Mouse (Mus musculus): ENCODE measurements around the gene Psmc2. TPM values are rescaled to one million over a fixed set of nuclear protein-coding genes. Genes with fewer than 3 reads are reported as not detected.

Gene Psmc2
- polyA plus RNA-seq, 1 experiment from 2014 or later, result 173 TPM

DNA sequence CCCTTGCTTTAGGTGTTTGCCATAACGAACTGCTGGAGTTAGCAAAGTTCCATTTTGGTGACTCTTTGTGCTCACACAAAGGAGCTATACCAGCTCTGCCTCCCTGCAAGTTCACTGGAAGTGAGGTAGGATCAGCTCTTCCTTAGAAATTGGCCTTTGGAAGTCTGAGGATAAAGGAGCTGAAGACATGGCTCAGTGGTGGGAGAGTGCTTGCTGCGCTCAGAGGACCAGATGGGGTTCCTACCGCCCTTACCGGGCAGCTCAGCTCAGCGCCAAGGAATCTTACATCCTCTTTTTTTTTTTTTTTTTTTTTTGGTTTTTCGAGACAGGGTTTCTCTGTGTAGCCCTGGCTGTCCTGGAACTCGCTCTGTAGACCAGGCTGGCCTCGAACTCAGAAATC, 39.1 kb upstream of the Psmc2 start:
- peaks cover 75% of the 10 kb centered on the region for H3K36me3 ChIP-seq (ENCODE audit: control insufficient read depth, insufficient read depth, low read length)
- no peaks in the 10 kb centered on the region for H3K4me1 ChIP-seq (ENCODE audit: control insufficient read depth, insufficient read depth, low read length)
- WGBS, result 94% methylated on average over 6 of the region's 8 CpGs
- no peaks in the 10 kb centered on the region for H3K9me3 ChIP-seq (ENCODE audit: control insufficient read depth, low read length)
- no peak overlapping the region for H3K27ac ChIP-seq (ENCODE audit: low read depth, low read length)
- no peaks in the 10 kb centered on the region for H3K27me3 ChIP-seq (ENCODE audit: control insufficient read depth, insufficient read depth, low read length)
- no peak overlapping the region for H3K9ac ChIP-seq (replicated peaks; ENCODE audit: low read depth, low read length)
- ATAC-seq (ENCODE audit: low read depth), result no peak
- no peak overlapping the region for H3K4me2 ChIP-seq (ENCODE audit: low read depth, low read length)
- no peak overlapping the region for H3K4me3 ChIP-seq (ENCODE audit: low read depth, low read length)

DNA sequence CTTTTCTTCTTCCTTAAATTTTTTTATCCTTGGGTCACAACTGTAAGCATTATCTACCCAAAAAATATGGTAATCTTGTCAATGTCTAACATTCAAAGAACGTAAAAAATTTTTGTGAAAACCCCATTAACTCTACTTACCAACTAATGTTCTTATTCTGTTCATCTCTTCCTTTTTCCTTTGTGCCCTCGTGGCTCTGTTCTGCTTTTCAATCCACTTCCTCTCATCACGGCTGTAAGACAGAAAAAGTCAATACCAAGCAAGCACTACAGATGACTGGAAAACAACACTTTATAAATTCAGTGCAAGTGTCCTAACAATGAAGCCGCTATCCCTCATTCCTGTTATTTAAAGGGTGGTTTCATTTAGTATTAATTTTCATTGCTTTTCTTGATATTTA, 16.6 kb upstream of the Psmc2 start:
- Histone ChIP-seq H3K36me3 (ENCODE audit: control insufficient read depth, insufficient read depth, low read length) (peaks cover 51% of the 10 kb centered on the region), H3K27me3 (ENCODE audit: control insufficient read depth, insufficient read depth, low read length) (no peaks in the 10 kb centered on the region), H3K9ac (replicated peaks; ENCODE audit: low read depth, low read length) (no peak overlapping the region), H3K9me3 (ENCODE audit: control insufficient read depth, low read length) (no peaks in the 10 kb centered on the region), H3K4me1 (ENCODE audit: control insufficient read depth, insufficient read depth, low read length) (no peaks in the 10 kb centered on the region), H3K4me2 (ENCODE audit: low read depth, low read length) (no peak overlapping the region), H3K27ac (ENCODE audit: low read depth, low read length) (no peak overlapping the region), H3K4me3 (ENCODE audit: low read depth, low read length) (no peak overlapping the region)
- 93% methylated on average over 4 of the region's 4 CpGs for WGBS
- no peak for ATAC-seq (ENCODE audit: low read depth)

DNA sequence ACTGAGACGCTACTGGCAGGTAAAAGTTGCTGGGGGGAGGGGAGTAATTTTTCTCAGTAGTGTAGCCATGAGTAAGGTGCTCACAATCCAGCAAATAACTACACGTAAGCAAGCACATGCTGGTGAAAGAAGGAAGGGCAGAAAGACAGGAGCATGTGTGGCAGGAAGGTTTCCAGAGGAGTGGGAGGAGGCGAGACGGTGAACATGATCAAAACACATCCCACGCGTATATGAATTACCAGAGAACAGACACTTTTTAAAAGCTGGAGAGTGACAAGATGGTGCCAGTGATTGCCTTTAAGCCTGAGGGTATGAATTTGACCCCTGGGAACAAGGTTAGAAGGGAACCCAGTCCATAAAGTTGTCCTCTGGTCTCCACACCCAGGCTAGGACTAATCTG, 15.2 kb upstream of the Psmc2 start:
- no peak for ATAC-seq (ENCODE audit: low read depth)
- H3K9me3 ChIP-seq (ENCODE audit: control insufficient read depth, low read length), result no peaks in the 10 kb centered on the region
- no peak overlapping the region for H3K9ac ChIP-seq (replicated peaks; ENCODE audit: low read depth, low read length)
- H3K27ac ChIP-seq (ENCODE audit: low read depth, low read length), result no peak overlapping the region
- peaks cover 53% of the 10 kb centered on the region for H3K36me3 ChIP-seq (ENCODE audit: control insufficient read depth, insufficient read depth, low read length)
- no peak overlapping the region for H3K4me2 ChIP-seq (ENCODE audit: low read depth, low read length)
- no peak overlapping the region for H3K4me3 ChIP-seq (ENCODE audit: low read depth, low read length)
- WGBS, result 94% methylated on average over 6 of the region's 6 CpGs
- H3K27me3 ChIP-seq (ENCODE audit: control insufficient read depth, insufficient read depth, low read length), result no peaks in the 10 kb centered on the region
- no peaks in the 10 kb centered on the region for H3K4me1 ChIP-seq (ENCODE audit: control insufficient read depth, insufficient read depth, low read length)

DNA sequence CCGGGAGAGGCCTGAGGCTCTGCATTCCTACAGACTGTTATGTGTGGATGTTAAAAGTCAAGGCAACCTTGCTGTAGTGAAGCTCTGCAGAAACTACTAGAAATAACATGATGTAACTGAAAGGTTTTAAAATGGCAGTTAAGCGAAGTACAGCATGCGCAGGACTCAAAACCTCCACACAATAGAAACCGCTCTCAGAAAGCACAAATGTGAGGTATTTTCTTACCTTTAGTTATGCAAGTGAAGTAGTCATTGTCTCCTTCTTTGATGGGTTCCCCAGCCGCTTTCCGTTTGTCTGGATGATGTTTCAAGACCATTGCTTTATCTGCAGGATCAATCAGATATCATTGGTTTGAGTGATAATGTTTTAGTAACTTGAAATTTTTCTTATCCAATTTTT, 8.6 kb upstream of the Psmc2 start:
- H3K4me1 ChIP-seq (ENCODE audit: control insufficient read depth, insufficient read depth, low read length), result no peaks in the 10 kb centered on the region
- no peaks in the 10 kb centered on the region for H3K27me3 ChIP-seq (ENCODE audit: control insufficient read depth, insufficient read depth, low read length)
- no peak overlapping the region for H3K9ac ChIP-seq (replicated peaks; ENCODE audit: low read depth, low read length)
- ATAC-seq (ENCODE audit: low read depth), result no peak
- H3K4me3 ChIP-seq (ENCODE audit: low read depth, low read length), result no peak overlapping the region
- no peak overlapping the region for H3K27ac ChIP-seq (ENCODE audit: low read depth, low read length)
- no peaks in the 10 kb centered on the region for H3K9me3 ChIP-seq (ENCODE audit: control insufficient read depth, low read length)
- H3K36me3 ChIP-seq (ENCODE audit: control insufficient read depth, insufficient read depth, low read length), result peaks cover 45% of the 10 kb centered on the region
- H3K4me2 ChIP-seq (ENCODE audit: low read depth, low read length), result no peak overlapping the region
- 96% methylated on average over 6 of the region's 6 CpGs for WGBS

DNA sequence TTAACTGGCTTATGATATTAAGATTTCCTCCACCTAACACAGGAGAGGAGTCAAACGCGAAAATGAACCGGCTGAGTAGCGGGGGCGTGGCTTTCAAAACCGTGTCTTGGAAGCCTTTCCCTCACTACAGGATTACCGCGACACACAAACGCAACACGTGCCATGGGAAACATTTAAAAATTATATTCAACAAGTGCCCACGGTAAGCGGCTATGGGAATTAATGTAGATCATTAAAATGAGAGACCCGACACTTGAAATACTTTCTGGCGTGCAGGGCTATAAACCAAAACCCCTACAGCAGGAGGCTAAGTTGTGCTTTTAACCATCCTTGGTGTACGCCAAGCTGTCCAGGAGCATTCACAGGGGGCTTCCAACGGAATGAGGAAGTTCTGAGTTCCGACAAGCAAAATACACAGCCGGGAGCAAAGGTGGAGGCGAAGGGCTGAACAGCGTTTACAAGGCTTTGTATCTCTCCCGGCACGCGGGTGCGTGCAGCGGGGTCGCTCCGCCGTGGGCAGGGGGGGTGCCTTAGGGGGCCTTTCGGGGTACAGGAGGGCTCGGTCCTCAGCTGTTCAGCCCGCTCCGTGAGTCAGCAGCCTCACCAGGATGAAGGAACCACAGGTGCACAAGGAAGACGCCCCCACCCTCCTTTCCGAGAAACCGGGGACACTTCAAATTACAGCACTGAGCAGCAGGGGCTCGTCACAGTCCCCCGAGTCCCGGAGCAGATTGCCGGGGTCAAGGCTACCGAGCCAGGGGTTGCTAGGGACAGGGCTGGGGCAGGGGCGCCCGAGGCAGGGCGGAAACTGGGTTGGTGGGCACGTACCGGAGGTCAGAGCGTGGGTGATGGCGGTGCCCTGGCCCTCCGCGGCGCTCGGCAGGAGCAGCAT, 676 bp upstream of the Psmc2 start:
- peak; percentile 84 for ATAC-seq (ENCODE audit: low read depth)
- under 1% methylated on average over 51 of the region's 51 CpGs for WGBS

DNA sequence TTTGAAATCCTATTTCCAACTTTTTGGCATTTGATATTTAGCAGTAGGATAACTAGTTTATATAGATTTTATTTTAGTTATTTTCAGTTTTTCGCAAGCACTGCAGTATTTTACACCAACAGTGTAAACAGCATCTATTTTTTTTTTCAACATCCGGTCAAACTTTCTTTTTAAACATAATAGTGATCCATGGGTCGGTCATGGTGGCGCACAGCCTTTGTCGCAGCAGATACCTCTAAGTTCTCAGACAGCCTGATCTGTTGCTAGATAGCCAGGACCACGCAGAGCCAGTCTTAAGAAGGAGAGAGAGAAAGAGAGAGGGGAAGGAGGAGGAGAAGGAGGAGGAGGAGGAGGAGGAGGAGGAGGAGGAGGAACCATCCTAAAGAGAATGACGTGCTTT, 693 bp downstream of the Psmc2 start:
- WGBS, result 81% methylated on average over 7 of the region's 7 CpGs
- H3K4me1 ChIP-seq (ENCODE audit: control insufficient read depth, insufficient read depth, low read length), result peaks cover 18% of the 10 kb centered on the region
- no peak overlapping the region for H3K4me3 ChIP-seq (ENCODE audit: low read depth, low read length)
- no peak overlapping the region for H3K9ac ChIP-seq (replicated peaks; ENCODE audit: low read depth, low read length)
- no peaks in the 10 kb centered on the region for H3K9me3 ChIP-seq (ENCODE audit: control insufficient read depth, low read length)
- no peak for ATAC-seq (ENCODE audit: low read depth)
- H3K36me3 ChIP-seq (ENCODE audit: control insufficient read depth, insufficient read depth, low read length), result peaks cover 14% of the 10 kb centered on the region; the same call in 1 of the 2 replicates
- no peaks in the 10 kb centered on the region for H3K27me3 ChIP-seq (ENCODE audit: control insufficient read depth, insufficient read depth, low read length)
- peak overlapping the region; percentile 84; the same call in 1 of the 2 replicates for H3K4me2 ChIP-seq (ENCODE audit: low read depth, low read length)
- H3K27ac ChIP-seq (ENCODE audit: low read depth, low read length), result peak overlapping the region; percentile 60; the same call in 1 of the 2 replicates

More for the DNA sequence above, 676 bp upstream of the Psmc2 start:
- peak overlapping the region; percentile 72 for H3K9ac ChIP-seq (replicated peaks; ENCODE audit: low read depth, low read length)
- H3K4me3 ChIP-seq (ENCODE audit: low read depth, low read length), result peak overlapping the region; percentile 96
- no peaks in the 10 kb centered on the region for H3K9me3 ChIP-seq (ENCODE audit: control insufficient read depth, low read length)
- H3K4me1 ChIP-seq (ENCODE audit: control insufficient read depth, insufficient read depth, low read length), result peaks cover 18% of the 10 kb centered on the region
- H3K27me3 ChIP-seq (ENCODE audit: control insufficient read depth, insufficient read depth, low read length), result no peaks in the 10 kb centered on the region
- peak overlapping the region; percentile 72 for H3K27ac ChIP-seq (ENCODE audit: low read depth, low read length)
- peak overlapping the region; percentile 66 for H3K4me2 ChIP-seq (ENCODE audit: low read depth, low read length)
- peaks cover 27% of the 10 kb centered on the region for H3K36me3 ChIP-seq (ENCODE audit: control insufficient read depth, insufficient read depth, low read length)

DNA sequence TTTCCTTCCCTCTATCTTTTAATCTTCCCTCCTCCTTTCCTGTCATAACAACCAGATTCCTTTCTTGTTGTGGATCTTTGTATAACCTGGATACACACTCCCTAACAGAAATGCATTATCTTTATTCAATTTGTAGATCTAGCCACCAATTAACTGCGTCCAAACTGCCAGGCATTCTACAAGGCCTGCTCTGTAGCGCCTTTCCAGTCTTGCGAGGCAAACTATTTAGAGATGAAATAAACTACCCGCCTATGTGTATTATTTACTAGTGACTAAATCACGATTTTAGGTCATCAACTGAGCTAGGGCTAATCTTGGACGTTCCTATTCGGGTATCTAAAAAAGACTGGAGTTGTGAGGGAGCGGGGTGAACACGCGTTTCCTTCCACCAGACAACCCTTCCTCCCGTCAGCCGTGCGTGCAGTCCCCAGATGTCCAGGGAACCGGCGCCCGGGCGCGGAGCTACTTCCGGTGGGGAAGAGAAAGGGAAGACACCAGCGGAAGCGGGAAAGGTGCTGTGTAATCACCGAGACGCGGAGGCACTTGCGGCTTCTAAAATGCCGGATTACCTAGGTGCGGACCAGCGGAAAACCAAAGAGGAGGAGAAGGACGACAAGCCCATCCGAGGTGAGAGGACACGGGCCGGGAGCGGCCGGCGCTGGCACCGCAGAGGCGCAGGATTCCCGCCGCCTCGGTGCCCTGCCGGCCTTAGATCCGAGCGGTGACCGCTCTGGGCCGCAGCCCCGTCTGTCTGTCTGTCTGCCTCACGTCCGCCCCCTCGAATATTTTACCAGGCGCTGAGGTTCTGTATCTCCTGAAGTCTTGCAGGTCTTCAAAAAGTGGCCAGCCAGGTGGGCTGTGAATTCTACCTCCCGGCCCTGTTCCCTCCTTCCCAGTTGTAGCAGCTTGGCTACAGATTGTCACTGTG, 1.4 kb downstream of the Psmc2 start:
- peak; percentile 88 for ATAC-seq (ENCODE audit: low read depth)
- peak overlapping the region; percentile 84 for H3K4me2 ChIP-seq (ENCODE audit: low read depth, low read length)
- 2% methylated on average over 51 of the region's 51 CpGs for WGBS

DNA sequence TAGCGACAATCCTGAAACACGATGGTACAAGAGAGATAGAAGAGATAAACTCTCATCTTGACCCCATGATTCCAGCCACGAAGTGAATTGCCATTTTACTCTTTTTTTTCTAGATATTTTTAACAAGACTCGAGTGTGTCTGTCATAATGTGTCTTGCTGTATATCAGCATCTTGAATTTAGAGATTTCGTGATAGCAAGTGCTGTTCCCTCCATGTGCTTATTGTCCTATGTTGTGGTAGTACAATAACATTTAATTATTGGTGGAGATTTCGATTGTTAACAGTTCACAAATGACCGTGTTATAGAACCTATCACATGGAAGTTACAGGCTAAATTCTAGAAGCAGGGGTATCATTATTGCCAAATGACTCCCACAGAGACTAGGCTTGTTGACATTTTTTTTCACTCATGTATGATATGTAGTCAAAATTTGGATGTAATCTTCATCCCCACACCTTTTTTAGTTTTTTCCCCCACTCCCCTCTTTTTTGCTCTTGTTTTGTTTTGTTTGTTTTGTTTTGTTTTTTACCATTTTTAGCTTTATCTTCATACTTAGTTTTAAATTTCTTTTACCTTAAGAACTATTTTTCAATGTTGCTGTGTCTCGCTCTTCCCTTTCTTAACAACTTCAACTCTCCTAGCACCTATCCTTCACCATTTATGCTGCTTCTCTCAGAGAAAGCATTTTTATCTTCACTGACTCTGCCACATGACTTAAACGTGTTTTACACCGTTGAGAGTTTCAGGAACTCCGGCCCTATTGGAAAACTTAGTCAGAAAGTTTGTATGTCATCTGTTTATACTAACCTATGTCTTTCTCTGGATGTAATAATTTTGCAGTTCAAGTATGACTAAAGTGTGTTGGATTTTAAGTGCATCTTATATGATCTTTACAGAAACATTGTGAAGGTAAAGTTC, 2.4 kb downstream of the Psmc2 start:
- Histone ChIP-seq H3K9ac (replicated peaks; ENCODE audit: low read depth, low read length) (peak overlapping the region; percentile 91), H3K27me3 (ENCODE audit: control insufficient read depth, insufficient read depth, low read length) (no peaks in the 10 kb centered on the region), H3K27ac (ENCODE audit: low read depth, low read length) (no peak overlapping the region; the same call in 1 of the 2 replicates), H3K4me1 (ENCODE audit: control insufficient read depth, insufficient read depth, low read length) (peaks cover 18% of the 10 kb centered on the region), H3K4me2 (ENCODE audit: low read depth, low read length) (peak overlapping the region; percentile 84), H3K36me3 (ENCODE audit: control insufficient read depth, insufficient read depth, low read length) (0 out of 2 replicates have a peak, but pooled peaks cover 3% of the 10 kb centered on the region), H3K9me3 (ENCODE audit: control insufficient read depth, low read length) (no peaks in the 10 kb centered on the region), H3K4me3 (ENCODE audit: low read depth, low read length) (peak overlapping the region; percentile 95)
- WGBS, result 40% methylated on average over 11 of the region's 11 CpGs
- no peak for ATAC-seq (ENCODE audit: low read depth)

More for the DNA sequence above, 1.4 kb downstream of the Psmc2 start:
- no peaks in the 10 kb centered on the region for H3K27me3 ChIP-seq (ENCODE audit: control insufficient read depth, insufficient read depth, low read length)
- H3K27ac ChIP-seq (ENCODE audit: low read depth, low read length), result peak overlapping the region; percentile 60
- H3K9ac ChIP-seq (replicated peaks; ENCODE audit: low read depth, low read length), result peak overlapping the region; percentile 91
- no peaks in the 10 kb centered on the region for H3K9me3 ChIP-seq (ENCODE audit: control insufficient read depth, low read length)
- peaks cover 6% of the 10 kb centered on the region; the same call in 1 of the 2 replicates for H3K36me3 ChIP-seq (ENCODE audit: control insufficient read depth, insufficient read depth, low read length)
- H3K4me1 ChIP-seq (ENCODE audit: control insufficient read depth, insufficient read depth, low read length), result peaks cover 18% of the 10 kb centered on the region
- peak overlapping the region; percentile 95 for H3K4me3 ChIP-seq (ENCODE audit: low read depth, low read length)
